Mouse (Mus musculus) intestine, embryonic 16.5 days (tissue): Measurements from ENCODE around the gene Sf1. TPM values are rescaled to one million over a fixed set of nuclear protein-coding genes. Genes with fewer than 3 reads are reported as not detected.

Experiments
- ATAC-seq: fragments of 200-750 bp; cut with Nextera tagmentation; 2 replicates; pipeline ENCODE4 v1.8.0; 2017; ENCODE audit warnings: moderate TSS enrichment, moderate library complexity
- H3K27ac ChIP-seq: fragments of 300-500 bp; sonication (generic); 2 replicates; pipeline ENCODE4 v1.5.1; 2014; ENCODE audit warnings: mild to moderate bottlenecking, low read length
- H3K27me3 ChIP-seq: fragments of 300-500 bp; sonication (generic); replicated peaks from 2 replicates; pipeline ENCODE4 v1.6.1; 2014; ENCODE audit warnings: low read length, control low read depth, mixed read lengths; ENCODE audit not compliant: control insufficient read depth, insufficient read depth
- H3K36me3 ChIP-seq: fragments of 300-500 bp; sonication (generic); 2 replicates; pipeline ENCODE4 v1.6.1; 2014; ENCODE audit warnings: low read length, control low read depth; ENCODE audit not compliant: control insufficient read depth, insufficient read depth
- H3K4me1 ChIP-seq: fragments of 300-500 bp; sonication (generic); 2 replicates; pipeline ENCODE4 v1.6.1; 2014; ENCODE audit warnings: low read length, control low read depth, mixed read lengths; ENCODE audit not compliant: control insufficient read depth, insufficient read depth
- H3K4me2 ChIP-seq: fragments of 300-500 bp; sonication (generic); 2 replicates; pipeline ENCODE4 v1.6.1; 2014; ENCODE audit warnings: low read depth, low read length, control low read depth
- H3K4me3 ChIP-seq: fragments of 300-500 bp; sonication (generic); 2 replicates; pipeline ENCODE4 v1.5.1; 2014; ENCODE audit warnings: mild to moderate bottlenecking, low read length
- H3K9ac ChIP-seq: fragments of 300-500 bp; sonication (generic); 2 replicates; pipeline ENCODE4 v1.6.1; 2014; ENCODE audit warnings: low read depth, low read length
- H3K9me3 ChIP-seq: fragments of 300-500 bp; sonication (generic); 2 replicates; pipeline ENCODE4 v1.6.1; 2016; ENCODE audit warnings: low read length, control low read depth; ENCODE audit not compliant: control insufficient read depth
- WGBS: fragments of 180-500 bp; shearing (Covaris S2); extraction: QIAGEN DNeasy Blood & Tissue Kit; methylation state at CpG from one replicate; pipeline ENCODE4 v1.1.7; 2014; 5-methylcytosine and 5-hydroxymethylcytosine counted together
- polyA plus RNA-seq: library from polyadenylated mRNA; unstranded; fragments of >200 nt; fragmentation: Nextera tagmentation; extraction: Ambion mirVana; gene quantifications from 2 replicates; pipeline ENCODE4 v1.2.1, GENCODE M21; 2015

Gene Sf1
- polyA plus RNA-seq, 1 experiment from 2014 or later = 94.7 TPM

DNA sequence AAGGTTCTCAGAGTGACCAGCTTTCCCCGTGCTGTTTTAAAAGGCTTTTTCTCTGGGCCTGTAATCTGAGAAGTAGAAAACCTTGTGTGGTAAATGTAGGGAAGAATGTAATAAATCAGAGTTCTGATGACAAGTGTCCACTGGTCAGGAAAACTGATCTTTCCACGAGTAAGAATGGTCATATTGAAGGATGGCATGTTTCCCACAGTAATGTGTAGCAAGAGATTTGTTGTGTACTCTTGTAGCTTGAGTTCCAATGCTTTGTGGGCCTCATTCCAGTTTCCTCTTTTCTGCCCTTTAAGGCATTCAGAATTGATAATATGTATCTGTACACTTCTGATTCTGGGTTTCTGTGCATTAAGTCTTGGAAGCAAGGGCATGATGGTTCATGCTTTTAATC lies 1.4 kb downstream of the Sf1 start:
- H3K27ac ChIP-seq = no peak overlapping the region
- peaks cover 18% of the 10 kb centered on the region for H3K4me1 ChIP-seq
- no peak for ATAC-seq
- peaks cover 11% of the 10 kb centered on the region for H3K36me3 ChIP-seq
- whole genome bisulfite sequencing = 3% methylated on average over 2 of the region's 2 CpGs
- no peaks in the 10 kb centered on the region for H3K9me3 ChIP-seq
- H3K4me3 ChIP-seq = peak overlapping the region; percentile 98
- no peaks in the 10 kb centered on the region for H3K27me3 ChIP-seq
- peak overlapping the region; percentile 99 for H3K9ac ChIP-seq
- peak overlapping the region; percentile 65 for H3K4me2 ChIP-seq

DNA sequence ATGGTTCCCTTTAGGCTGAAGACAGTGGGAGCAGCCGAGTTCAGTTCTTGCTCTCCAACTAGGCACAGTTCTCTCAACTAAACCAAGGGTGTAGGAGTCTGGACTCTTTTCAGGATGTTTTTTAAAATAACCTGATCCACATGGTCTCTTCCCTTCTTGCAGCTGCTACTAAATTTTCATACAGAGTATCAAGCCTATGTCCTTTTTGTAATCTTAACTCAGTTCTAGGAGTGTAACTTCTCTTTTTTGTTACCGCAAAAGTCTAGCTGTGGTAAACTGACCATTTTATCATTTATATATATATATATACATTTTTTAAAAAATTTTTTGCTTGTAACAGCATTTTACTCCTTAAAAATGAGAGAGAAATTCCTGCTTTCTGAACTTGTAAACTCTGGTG lies 6.7 kb downstream of the Sf1 start:
- Histone ChIP-seq H3K27me3 (no peaks in the 10 kb centered on the region), H3K4me3 (no peak overlapping the region), H3K9me3 (no peaks in the 10 kb centered on the region), H3K4me2 (no peak overlapping the region), H3K9ac (no peak overlapping the region), H3K27ac (no peak overlapping the region), H3K4me1 (peaks cover 10% of the 10 kb centered on the region), H3K36me3 (peaks cover 52% of the 10 kb centered on the region)
- 89% methylated on average over 2 of the region's 2 CpGs for WGBS
- ATAC-seq = no peak

DNA sequence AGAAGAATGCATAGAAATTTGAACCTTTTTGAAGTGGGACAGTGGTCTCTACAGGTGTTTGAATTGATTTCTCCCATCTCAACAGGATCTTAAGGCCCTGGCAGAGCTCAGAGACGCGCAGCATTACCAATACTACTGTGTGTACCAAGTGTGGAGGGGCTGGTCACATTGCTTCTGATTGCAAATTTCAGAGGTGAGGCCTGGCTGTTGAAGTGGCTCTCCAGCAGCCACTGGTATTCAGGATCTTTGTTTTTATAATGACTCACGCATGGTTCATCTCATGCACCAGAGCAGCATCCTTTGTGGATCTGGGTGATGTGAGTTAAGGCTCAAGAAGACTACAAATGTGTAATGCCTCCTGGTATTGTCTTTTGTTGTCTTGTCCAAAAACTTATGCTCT lies 8.9 kb downstream of the Sf1 start:
- no peak overlapping the region for H3K9ac ChIP-seq
- H3K9me3 ChIP-seq = no peaks in the 10 kb centered on the region
- no peak overlapping the region for H3K4me2 ChIP-seq
- ATAC-seq = no peak
- no peak overlapping the region for H3K4me3 ChIP-seq
- peaks cover 50% of the 10 kb centered on the region for H3K36me3 ChIP-seq
- no peaks in the 10 kb centered on the region for H3K27me3 ChIP-seq
- H3K4me1 ChIP-seq = no peaks in the 10 kb centered on the region
- no peak overlapping the region for H3K27ac ChIP-seq
- 92% methylated on average over 3 of the region's 3 CpGs for WGBS

DNA sequence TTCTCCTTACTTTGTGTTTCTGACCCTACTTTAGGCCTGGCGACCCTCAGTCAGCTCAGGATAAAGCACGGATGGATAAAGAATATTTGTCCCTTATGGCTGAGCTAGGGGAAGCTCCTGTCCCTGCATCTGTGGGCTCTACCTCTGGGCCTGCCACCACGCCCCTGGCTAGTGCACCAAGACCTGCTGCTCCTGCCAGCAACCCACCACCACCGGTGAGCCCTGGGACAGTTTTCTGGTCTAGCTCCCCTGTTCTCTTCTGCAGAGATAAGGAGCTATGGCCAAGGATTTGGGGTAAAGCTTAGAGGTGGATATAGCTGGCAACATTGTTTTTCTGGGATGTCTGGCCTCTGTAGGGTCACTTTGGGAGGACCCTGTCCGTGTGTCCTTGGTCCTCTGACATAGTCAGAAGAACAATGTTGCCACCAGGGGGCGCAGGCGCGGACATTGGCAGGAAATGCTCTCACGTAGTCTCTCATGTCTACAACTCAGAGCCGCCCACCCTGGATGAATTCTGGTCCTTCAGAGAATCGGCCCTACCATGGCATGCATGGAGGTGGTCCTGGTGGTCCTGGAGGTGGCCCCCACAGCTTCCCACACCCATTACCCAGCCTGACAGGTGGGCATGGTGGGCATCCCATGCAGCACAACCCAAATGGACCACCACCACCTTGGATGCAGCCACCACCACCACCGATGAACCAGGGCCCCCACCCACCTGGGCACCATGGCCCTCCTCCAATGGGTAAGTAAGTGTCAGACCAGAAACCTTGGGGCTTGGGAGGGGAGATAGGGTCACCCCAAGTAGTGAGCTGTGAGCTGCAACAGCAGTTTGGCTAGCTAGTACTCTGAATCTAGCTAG lies 10.3 kb downstream of the Sf1 start:
- WGBS = 68% methylated on average over 12 of the region's 12 CpGs
- Histone ChIP-seq H3K4me1 (no peaks in the 10 kb centered on the region), H3K27ac (no peak overlapping the region), H3K4me2 (no peak overlapping the region), H3K4me3 (no peak overlapping the region), H3K36me3 (peaks cover 58% of the 10 kb centered on the region), H3K27me3 (no peaks in the 10 kb centered on the region), H3K9me3 (no peaks in the 10 kb centered on the region), H3K9ac (no peak overlapping the region)
- ATAC-seq = 0 out of 2 replicates have a peak, but pooled peaks have one; percentile 21

DNA sequence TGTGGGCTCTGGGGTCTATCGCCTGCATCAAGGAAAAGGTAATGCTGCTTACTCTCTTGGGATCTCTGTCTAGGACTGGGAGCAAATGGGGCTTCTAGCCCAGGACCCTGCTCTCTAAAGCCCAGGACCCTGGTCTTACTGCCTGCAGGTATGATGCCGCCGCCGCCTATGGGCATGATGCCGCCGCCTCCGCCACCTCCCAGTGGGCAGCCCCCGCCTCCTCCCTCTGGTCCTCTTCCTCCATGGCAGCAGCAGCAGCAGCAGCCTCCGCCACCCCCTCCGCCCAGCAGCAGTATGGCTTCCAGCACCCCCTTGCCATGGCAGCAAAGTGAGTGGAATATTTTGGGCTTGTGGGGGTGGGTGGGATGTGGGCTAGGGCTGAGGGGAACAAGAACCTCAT lies 11.1 kb downstream of the Sf1 start:
- no peaks in the 10 kb centered on the region for H3K4me1 ChIP-seq
- H3K9ac ChIP-seq = no peak overlapping the region
- no peak overlapping the region for H3K4me3 ChIP-seq
- no peaks in the 10 kb centered on the region for H3K27me3 ChIP-seq
- no peak for ATAC-seq
- no peak overlapping the region for H3K27ac ChIP-seq
- H3K4me2 ChIP-seq = no peak overlapping the region
- H3K9me3 ChIP-seq = no peaks in the 10 kb centered on the region
- peaks cover 58% of the 10 kb centered on the region for H3K36me3 ChIP-seq
- 95% methylated on average over 10 of the region's 10 CpGs for WGBS

DNA sequence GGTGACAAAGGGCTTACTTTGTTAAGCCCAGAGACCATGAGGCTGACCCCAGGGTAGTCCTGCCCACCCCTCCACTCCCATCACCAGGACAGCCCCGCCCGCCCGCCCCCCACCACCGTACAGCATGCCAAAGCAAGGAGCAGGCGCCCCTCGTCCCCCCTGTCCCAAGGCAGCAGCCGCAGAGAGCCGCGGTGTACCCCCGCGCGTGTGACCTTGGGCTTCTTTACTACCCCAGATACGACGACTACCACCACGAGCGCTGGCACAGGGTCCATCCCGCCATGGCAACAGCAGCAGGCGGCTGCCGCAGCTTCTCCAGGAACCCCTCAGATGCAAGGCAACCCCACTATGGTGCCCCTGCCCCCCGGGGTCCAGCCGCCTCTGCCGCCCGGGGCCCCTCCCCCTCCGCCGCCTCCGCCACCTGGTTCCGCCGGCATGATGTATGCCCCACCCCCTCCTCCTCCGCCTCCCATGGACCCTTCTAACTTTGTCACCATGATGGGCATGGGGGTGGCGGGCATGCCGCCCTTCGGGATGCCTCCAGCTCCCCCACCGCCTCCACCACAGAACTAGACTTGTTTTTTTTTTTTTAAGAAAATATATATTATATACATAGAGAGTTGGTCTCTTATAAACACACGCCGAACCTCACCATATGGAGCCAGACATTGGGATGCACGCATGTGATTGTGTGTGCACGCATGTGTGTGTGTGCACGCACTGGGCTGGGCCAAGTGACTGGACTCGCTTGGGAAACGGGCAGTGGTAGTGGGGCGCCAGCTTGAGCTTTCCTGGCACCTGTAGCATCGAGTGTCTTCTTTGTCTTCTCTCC lies 12.1 kb downstream of the Sf1 start:
- Histone ChIP-seq H3K36me3 (peaks cover 55% of the 10 kb centered on the region), H3K4me3 (no peak overlapping the region), H3K9ac (no peak overlapping the region), H3K27me3 (no peaks in the 10 kb centered on the region), H3K4me1 (no peaks in the 10 kb centered on the region), H3K9me3 (no peaks in the 10 kb centered on the region), H3K4me2 (no peak overlapping the region), H3K27ac (no peak overlapping the region)
- WGBS = 90% methylated on average over 41 of the region's 42 CpGs
- ATAC-seq = no peak

DNA sequence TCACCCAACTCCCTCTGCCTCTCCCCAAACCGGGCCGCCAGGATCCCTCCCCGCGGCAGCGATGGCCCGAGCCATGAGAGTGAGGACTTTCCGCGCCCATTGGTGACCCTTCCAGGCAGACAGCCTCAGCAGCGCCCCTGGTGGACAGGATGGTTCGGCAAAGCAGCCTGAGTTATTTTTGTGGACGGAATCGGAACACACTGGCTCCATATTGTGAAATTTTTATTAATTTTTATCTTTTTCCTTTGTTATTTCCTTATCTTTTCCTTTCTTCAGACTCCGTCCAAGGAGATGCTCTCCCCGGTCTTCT lies 12.7 kb downstream of the Sf1 start:
- Histone ChIP-seq H3K36me3 (peaks cover 51% of the 10 kb centered on the region), H3K27ac (no peak overlapping the region), H3K27me3 (no peaks in the 10 kb centered on the region), H3K9me3 (no peaks in the 10 kb centered on the region), H3K9ac (no peak overlapping the region), H3K4me1 (no peaks in the 10 kb centered on the region), H3K4me3 (no peak overlapping the region), H3K4me2 (no peak overlapping the region)
- ATAC-seq = no peak
- WGBS = 80% methylated on average over 14 of the region's 14 CpGs

DNA sequence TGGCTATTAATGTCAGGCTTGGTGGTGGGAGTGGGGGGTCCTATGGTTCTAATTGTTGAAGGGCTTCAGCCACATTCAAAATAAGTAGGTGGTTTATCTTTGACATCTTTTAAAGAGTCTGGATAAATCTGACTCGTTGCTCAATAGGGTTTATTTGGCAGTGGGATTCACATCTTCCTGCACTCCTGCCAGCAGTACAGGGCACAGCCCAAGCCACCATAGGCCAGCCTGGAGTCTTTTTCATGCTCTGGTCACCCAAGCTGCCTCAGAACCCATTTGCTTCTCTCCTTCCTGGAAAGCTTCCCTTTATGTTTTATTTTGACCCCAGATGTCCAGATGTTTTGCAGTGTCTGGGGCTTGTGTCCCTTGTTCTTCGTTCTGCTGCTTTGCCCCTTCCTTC lies 13.2 kb downstream of the Sf1 start:
- WGBS = 80% methylated on average over 2 of the region's 2 CpGs
- Histone ChIP-seq H3K27me3 (no peaks in the 10 kb centered on the region), H3K36me3 (peaks cover 47% of the 10 kb centered on the region), H3K9me3 (no peaks in the 10 kb centered on the region), H3K9ac (no peak overlapping the region), H3K27ac (no peak overlapping the region), H3K4me3 (no peak overlapping the region), H3K4me2 (no peak overlapping the region), H3K4me1 (no peaks in the 10 kb centered on the region)
- no peak for ATAC-seq

DNA sequence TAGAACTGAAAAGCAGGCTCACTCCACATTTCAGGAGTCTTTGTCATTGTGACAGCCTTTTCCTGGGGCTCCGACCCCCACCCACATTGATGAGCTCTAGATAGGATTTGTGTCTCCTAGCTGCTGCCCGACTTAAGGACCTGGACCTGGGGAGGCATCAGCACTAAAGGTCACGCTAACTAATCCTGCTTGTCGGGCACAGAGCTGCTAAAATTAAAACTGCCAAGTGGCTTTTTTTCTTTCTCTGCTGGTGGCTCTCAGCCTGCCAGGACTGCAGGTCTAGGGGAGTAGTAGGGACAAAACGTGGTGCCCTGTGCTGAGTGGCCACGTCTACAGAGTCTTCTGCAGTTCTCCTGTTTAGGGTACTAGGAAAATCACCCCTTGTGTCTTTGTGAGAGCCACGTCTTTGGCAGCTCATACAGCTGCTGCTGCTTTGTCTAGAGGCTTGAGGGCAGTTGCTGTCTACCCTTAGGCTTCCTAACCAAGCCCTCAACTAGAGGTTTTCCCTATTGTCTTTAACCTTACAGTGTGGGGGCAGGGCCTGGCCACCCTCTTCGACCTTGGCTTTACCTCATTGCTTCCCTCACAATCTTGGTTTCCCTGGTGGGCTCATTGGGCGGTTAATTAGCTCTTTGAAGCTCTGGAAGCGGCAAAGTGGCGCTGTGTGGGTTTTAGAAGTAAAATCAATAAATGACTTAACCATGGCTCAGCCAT lies 14.0 kb downstream of the Sf1 start:
- H3K9ac ChIP-seq = no peak overlapping the region
- H3K4me1 ChIP-seq = no peaks in the 10 kb centered on the region
- H3K4me2 ChIP-seq = no peak overlapping the region
- no peak overlapping the region for H3K4me3 ChIP-seq
- H3K27me3 ChIP-seq = no peaks in the 10 kb centered on the region
- H3K27ac ChIP-seq = no peak overlapping the region
- no peak for ATAC-seq
- H3K36me3 ChIP-seq = peaks cover 38% of the 10 kb centered on the region
- no peaks in the 10 kb centered on the region for H3K9me3 ChIP-seq
- WGBS = 73% methylated on average over 11 of the region's 11 CpGs
